9 mouse cellular contexts compared by ENCODE assay signal in genomic region chr9:35523941-35524411, GRCm38 (mm10). TPM values are rescaled to one million over a fixed set of nuclear protein-coding genes. Genes with fewer than 3 reads are reported as not detected.
DNase-seq lines count a peak whose midpoint lies in the region; ATAC-seq and TF ChIP-seq lines count a peak whose summit lies in the region.
"Had no signal": no experiment of that assay in that cellular context is flagged by ENCODE, and none has a peak within 500 bp of the region (broad histone marks: within the 10 kb centered on the region; RNA-seq: fewer than 3 reads in every experiment).

No protein-coding gene starts in this region.

- H3K36me3 ChIP-seq in forebrain, embryonic 15.5 days: no peaks in the 10 kb centered on the region
- H3K36me3 ChIP-seq in liver, postnatal 0 days (replicated peaks; ENCODE audit: insufficient read depth, low read length): no peaks in the 10 kb centered on the region
- H3K36me3 ChIP-seq in neural tube, embryonic 15.5 days: no peaks in the 10 kb centered on the region
- no peaks in the 10 kb centered on the region for H3K36me3 ChIP-seq in thymus, adult 2 months (ENCODE audit: control insufficient read depth, insufficient read depth, low read length)

- H3K9me3 ChIP-seq in forebrain, embryonic 15.5 days: no peaks in the 10 kb centered on the region
- no peaks in the 10 kb centered on the region for H3K9me3 ChIP-seq in liver, postnatal 0 days (ENCODE audit: low read length)
- no peaks in the 10 kb centered on the region for H3K9me3 ChIP-seq in neural tube, embryonic 15.5 days (replicated peaks)
- H3K9me3 ChIP-seq: megakaryocyte, embryonic 14.5 days had no signal

- H3K4me2 ChIP-seq in forebrain, embryonic 15.5 days (replicated peaks): peak overlapping the region; percentile 23
- H3K4me2 ChIP-seq in liver, postnatal 0 days (ENCODE audit: low read depth, low read length): no peak overlapping the region
- H3K4me2 ChIP-seq in neural tube, embryonic 15.5 days: peak overlapping the region; percentile 20

- no peak for TF ChIP-seq POLR2A in thymus, adult 2 months (IDR thresholded peaks at IDR 0.05; ENCODE audit: control insufficient read depth, extremely low read depth, insufficient read depth, low read length, poor library complexity)

- peak overlapping the region; percentile 79 for H3K27ac ChIP-seq in forebrain, embryonic 15.5 days (replicated peaks)
- H3K27ac ChIP-seq in liver, postnatal 0 days (ENCODE audit: low read depth): no peak overlapping the region
- peak overlapping the region; percentile 58 for H3K27ac ChIP-seq in neural tube, embryonic 15.5 days (replicated peaks)
- H3K27ac ChIP-seq in thymus, adult 2 months (ENCODE audit: control insufficient read depth, insufficient read depth, low read length): no peak overlapping the region

- peaks cover 21% of the 10 kb centered on the region for H3K4me1 ChIP-seq in forebrain, embryonic 15.5 days
- no peaks in the 10 kb centered on the region for H3K4me1 ChIP-seq in liver, postnatal 0 days (ENCODE audit: insufficient read depth)
- H3K4me1 ChIP-seq in neural tube, embryonic 15.5 days: peaks cover 14% of the 10 kb centered on the region
- H3K4me1 ChIP-seq in thymus, adult 2 months (replicated peaks; ENCODE audit: control insufficient read depth, insufficient read depth, low read length): no peaks in the 10 kb centered on the region
- H3K4me1 ChIP-seq: megakaryocyte, embryonic 14.5 days had no signal

- intact Hi-C loops in heart, postnatal 10 days (cut with DNase I): loop anchor here (1.0 to 2.0 kb wide), 2 partner anchors 101 to 242 kb away; no protein-coding TSS in a partner anchor

- TF ChIP-seq CTCF in liver, postnatal 0 days (IDR thresholded peaks at IDR 0.05; ENCODE audit: low read depth): peak; percentile 84
- peak; percentile 56; the same call in 1 of the 2 replicates for TF ChIP-seq CTCF in thymus, adult 2 months (IDR thresholded peaks at IDR 0.05; ENCODE audit: borderline replicate concordance, control insufficient read depth, extremely low read depth, insufficient read depth, low read length, poor library complexity)

- WGBS in forebrain, embryonic 15.5 days: 14% methylated on average over 7 of the region's 7 CpGs
- 22% methylated on average over 7 of the region's 7 CpGs for WGBS in liver, postnatal 0 days (ENCODE audit: insufficient replicate concordance)
- WGBS in neural tube, embryonic 15.5 days: 16% methylated on average over 7 of the region's 7 CpGs
- 23% methylated on average over 7 of the region's 7 CpGs for WGBS in thymus, adult 2 months

- no peak for TF ChIP-seq EP300 in liver, postnatal 0 days (IDR thresholded peaks at IDR 0.05; ENCODE audit: low read depth)

- peak; percentile 90 for ATAC-seq in forebrain, embryonic 15.5 days (replicated peaks)
- ATAC-seq in liver, postnatal 0 days: no peak; the same call in 1 of the 2 replicates
- ATAC-seq in neural tube, embryonic 15.5 days (ENCODE audit: low FRiP score): peak; percentile 78

- no peaks in the 10 kb centered on the region for H3K27me3 ChIP-seq in forebrain, embryonic 15.5 days
- no peaks in the 10 kb centered on the region for H3K27me3 ChIP-seq in liver, postnatal 0 days (ENCODE audit: insufficient read depth, low read length)
- no peaks in the 10 kb centered on the region for H3K27me3 ChIP-seq in neural tube, embryonic 15.5 days (replicated peaks)
- H3K27me3 ChIP-seq in thymus, adult 2 months (ENCODE audit: control insufficient read depth, insufficient read depth, low read length): no peaks in the 10 kb centered on the region

- no peak overlapping the region for H3K4me3 ChIP-seq in forebrain, embryonic 15.5 days
- H3K4me3 ChIP-seq in liver, postnatal 0 days (ENCODE audit: low read depth, low read length): no peak overlapping the region
- no peak overlapping the region for H3K4me3 ChIP-seq in neural tube, embryonic 15.5 days (replicated peaks)
- no peak overlapping the region for H3K4me3 ChIP-seq in thymus, adult 2 months (ENCODE audit: control insufficient read depth, insufficient read depth, low read length)
- H3K4me3 ChIP-seq: megakaryocyte, embryonic 14.5 days had no signal

- peak; percentile 57 for DNase-seq in MEL-GATA-1-ER (ENCODE audit: extremely low read depth, low read depth)
- DNase-seq in cerebellum, adult 11 months: peak; percentile 75
- DNase-seq in heart, postnatal 10 days: peak; percentile 80 to 85
- peak; percentile 63 to 81 for DNase-seq in kidney, postnatal 36 days
- DNase-seq in liver, postnatal 0 days: peak; percentile 62
- peak; percentile 56 for DNase-seq in thymus, adult 2 months

- no peak overlapping the region for H3K9ac ChIP-seq in forebrain, embryonic 15.5 days (replicated peaks)
- no peak overlapping the region for H3K9ac ChIP-seq in liver, postnatal 0 days (replicated peaks)
- H3K9ac ChIP-seq in neural tube, embryonic 15.5 days (replicated peaks): no peak overlapping the region

RNA-seq across cellular contexts. Expression of gene Gm1113, which starts 5.9 kb away (rescaled TPM):
- polyA plus RNA-seq in forebrain, embryonic 15.5 days (2015; fragmentation: Nextera tagmentation; extraction: Ambion mirVana): not detected in 2 replicates
- not detected for total RNA-seq in heart, postnatal 10 days (2021)
- polyA plus RNA-seq in liver, postnatal 0 days (2015; fragmentation: Nextera tagmentation; extraction: Ambion mirVana): not detected in 2 replicates
- polyA plus RNA-seq in neural tube, embryonic 15.5 days (2015; fragmentation: Nextera tagmentation; extraction: Ambion mirVana): not detected in 2 replicates
- not detected in 2 replicates for polyA plus RNA-seq in thymus, adult 2 months (2012; rRNA removed)

RNA-seq across cellular contexts. Expression of gene Ddx25, which starts 34.4 kb away (rescaled TPM):
- polyA plus RNA-seq in forebrain, embryonic 15.5 days (2015; fragmentation: Nextera tagmentation; extraction: Ambion mirVana): 19.6 and 20.1 TPM in 2 replicates
- total RNA-seq in heart, postnatal 10 days (2021): under 1 TPM in 1 of 2 experiments, not detected in 1; 0.02 TPM
- 0.09 and 0.18 TPM in 2 replicates for polyA plus RNA-seq in liver, postnatal 0 days (2015; fragmentation: Nextera tagmentation; extraction: Ambion mirVana)
- 25.6 and 30.2 TPM in 2 replicates for polyA plus RNA-seq in neural tube, embryonic 15.5 days (2015; fragmentation: Nextera tagmentation; extraction: Ambion mirVana)
- 0.03 and 0.08 TPM in 2 replicates for polyA plus RNA-seq in thymus, adult 2 months (2012; rRNA removed)

RNA-seq across cellular contexts. Expression of gene Pus3, which starts 34.4 kb away (rescaled TPM):
- 18.8 TPM in 2 replicates for polyA plus RNA-seq in forebrain, embryonic 15.5 days (2015; fragmentation: Nextera tagmentation; extraction: Ambion mirVana)
- total RNA-seq in heart, postnatal 10 days (2021): 1 to 10 TPM; 7.4 to 8.4 TPM
- polyA plus RNA-seq in liver, postnatal 0 days (2015; fragmentation: Nextera tagmentation; extraction: Ambion mirVana): 4.7 and 5.0 TPM in 2 replicates
- polyA plus RNA-seq in neural tube, embryonic 15.5 days (2015; fragmentation: Nextera tagmentation; extraction: Ambion mirVana): 15.5 and 16.9 TPM in 2 replicates
- 4.7 and 6.1 TPM in 2 replicates for polyA plus RNA-seq in thymus, adult 2 months (2012; rRNA removed)

RNA-seq across cellular contexts. Expression of gene Pate2, which starts 46.1 kb away (rescaled TPM):
- polyA plus RNA-seq in forebrain, embryonic 15.5 days (2015; fragmentation: Nextera tagmentation; extraction: Ambion mirVana): 1.1 and 1.6 TPM in 2 replicates
- total RNA-seq in heart, postnatal 10 days (2021): under 1 TPM in 1 of 2 experiments, not detected in 1; 0.25 TPM
- 0.14 and 0.33 TPM in 2 replicates for polyA plus RNA-seq in liver, postnatal 0 days (2015; fragmentation: Nextera tagmentation; extraction: Ambion mirVana)
- polyA plus RNA-seq in neural tube, embryonic 15.5 days (2015; fragmentation: Nextera tagmentation; extraction: Ambion mirVana): 0.89 and 0.97 TPM in 2 replicates
- 0.33 and 0.49 TPM in 2 replicates for polyA plus RNA-seq in thymus, adult 2 months (2012; rRNA removed)

RNA-seq across cellular contexts. Expression of gene Hyls1, which starts 46.2 kb away (rescaled TPM):
- polyA plus RNA-seq in forebrain, embryonic 15.5 days (2015; fragmentation: Nextera tagmentation; extraction: Ambion mirVana): 23.6 and 26.8 TPM in 2 replicates
- 1 to 10 TPM; 3.5 to 4.5 TPM for total RNA-seq in heart, postnatal 10 days (2021)
- 4.3 and 4.7 TPM in 2 replicates for polyA plus RNA-seq in liver, postnatal 0 days (2015; fragmentation: Nextera tagmentation; extraction: Ambion mirVana)
- polyA plus RNA-seq in neural tube, embryonic 15.5 days (2015; fragmentation: Nextera tagmentation; extraction: Ambion mirVana): 15.0 and 15.7 TPM in 2 replicates
- polyA plus RNA-seq in thymus, adult 2 months (2012; rRNA removed): 4.8 and 4.9 TPM in 2 replicates

Comparison
In these comparisons a context has a peak if more than half of its experiments do, and no peak if none do; other contexts are left out.
1. H3K27ac ChIP-seq: peak in forebrain, embryonic 15.5 days (single experiment) and neural tube, embryonic 15.5 days (single experiment); none in liver, postnatal 0 days (single experiment) and thymus, adult 2 months (single experiment).
2. RNA of gene Ddx25, which starts 34.4 kb away (polyA plus RNA-seq): 25.6 to 30.2 TPM in neural tube, embryonic 15.5 days and 19.6 to 20.1 TPM in forebrain, embryonic 15.5 days; 0.09 to 0.18 TPM in liver, postnatal 0 days and 0.03 to 0.08 TPM in thymus, adult 2 months; every median in the first group is over 10 times any median in the second.
3. Peak in every context shown above with its lines, with median percentiles within 50 percentile points of each other: DNase-seq.